Mouse (Mus musculus): ENCODE results near the gene Zfp579. TPM values are rescaled to one million over a fixed set of nuclear protein-coding genes. Genes with fewer than 3 reads are reported as not detected.

Zfp579 gene
- total RNA-seq (2021) (10 to 100 TPM; 12.3 to 14.0 TPM), polyA plus RNA-seq (2012; rRNA removed) (51.8 and 70.2 TPM in 2 replicates)
- long read RNA-seq, partial matches to known transcripts, result 0 of 8 reads
- long read RNA-seq, other reads (novel, unspliced or antisense), result 0 of 8 reads

- WGBS, result 4% methylated on average over 20 of the region's 26 CpGs
These were observed at the start of gene Zfp579 for GRCm38 (mm10) chr7:4996003-4996895. TSS of gene Zfp579 (minus strand) at chr7:4996158.

GRCm38 (mm10) chr7:5044981-5045380 lies 49.0 kb upstream of the Zfp579 start:
- Histone ChIP-seq H3K79me2 (replicated peaks; ENCODE audit: control insufficient read depth, insufficient read depth, low read length) (no peaks in the 10 kb centered on the region), H3K27me3 (ENCODE audit: control insufficient read depth, insufficient read depth, low read length) (no peaks in the 10 kb centered on the region), H3K4me1 (ENCODE audit: control insufficient read depth, insufficient read depth, low read length) (no peaks in the 10 kb centered on the region), H3K9ac (ENCODE audit: low read depth, low read length) (no peak overlapping the region), H3K4me3 (no peak overlapping the region), H3K27ac (no peak overlapping the region), H3K36me3 (ENCODE audit: control insufficient read depth, insufficient read depth, low read length) (no peaks in the 10 kb centered on the region)
- WGBS, result 60% methylated on average over 2 of the region's 2 CpGs
- DNase-seq, result no peak
- intact Hi-C loops (cut with DNase I), result no loop called here
- TF ChIP-seq EP300 (IDR thresholded peaks at IDR 0.05; ENCODE audit: insufficient read depth, low read depth, low read length), result no peak
- no peak for TF ChIP-seq POLR2A (IDR thresholded peaks at IDR 0.05; ENCODE audit: insufficient read depth, low read depth, low read length)
- TF ChIP-seq CTCF (IDR thresholded peaks at IDR 0.05), result no peak

More at GRCm38 (mm10) chr7:4996003-4996895, at the start of gene Zfp579:
- Histone ChIP-seq H3K79me2 (replicated peaks; ENCODE audit: control insufficient read depth, insufficient read depth, low read length) (no peaks in the 10 kb centered on the region), H3K36me3 (ENCODE audit: control insufficient read depth, insufficient read depth, low read length) (no peaks in the 10 kb centered on the region), H3K4me3 (peak within 1 kb of the TSS; percentile 78), H3K9ac (ENCODE audit: low read depth, low read length) (peak within 1 kb of the TSS; percentile 88), H3K27me3 (ENCODE audit: control insufficient read depth, insufficient read depth, low read length) (no peaks in the 10 kb centered on the region), H3K4me1 (ENCODE audit: control insufficient read depth, insufficient read depth, low read length) (peaks cover 5% of the 10 kb centered on the region), H3K27ac (peak within 1 kb of the TSS; percentile 75)
- TF ChIP-seq CTCF (IDR thresholded peaks at IDR 0.05) (no peak), POLR2A (IDR thresholded peaks at IDR 0.05; ENCODE audit: insufficient read depth, low read depth, low read length) (peak; percentile 34; the same call in 1 of the 2 replicates), EP300 (IDR thresholded peaks at IDR 0.05; ENCODE audit: insufficient read depth, low read depth, low read length) (0 out of 2 replicates have a peak, but pooled peaks have one; percentile 67)
- intact Hi-C loops (cut with DNase I), result loop anchor here (2.0 kb wide), 2 partner anchors 17 to 55 kb away; partner anchors contain the start of gene Zfp580
- peak; percentile 88 to 93 for DNase-seq

GRCm38 (mm10) chr7:5038940-5039339 lies 43.0 kb upstream of the Zfp579 start:
- DNase-seq, result no peak
- intact Hi-C loops (cut with DNase I), result loop anchor here (2.0 kb wide), 1 partner anchor 18 kb away; the partner anchor contains the start of genes Ccdc106 and Zfp865
- Histone ChIP-seq H3K9ac (ENCODE audit: low read depth, low read length) (no peak overlapping the region), H3K27me3 (ENCODE audit: control insufficient read depth, insufficient read depth, low read length) (no peaks in the 10 kb centered on the region), H3K27ac (peak overlapping the region; percentile 98), H3K4me1 (ENCODE audit: control insufficient read depth, insufficient read depth, low read length) (no peaks in the 10 kb centered on the region; the same call in 1 of the 2 replicates), H3K79me2 (replicated peaks; ENCODE audit: control insufficient read depth, insufficient read depth, low read length) (no peaks in the 10 kb centered on the region), H3K36me3 (ENCODE audit: control insufficient read depth, insufficient read depth, low read length) (no peaks in the 10 kb centered on the region; the same call in 1 of the 2 replicates), H3K4me3 (peak overlapping the region; percentile 98)
- WGBS, result 28% methylated on average over 5 of the region's 5 CpGs
- TF ChIP-seq CTCF (IDR thresholded peaks at IDR 0.05) (no peak), POLR2A (IDR thresholded peaks at IDR 0.05; ENCODE audit: insufficient read depth, low read depth, low read length) (no peak), EP300 (IDR thresholded peaks at IDR 0.05; ENCODE audit: insufficient read depth, low read depth, low read length) (no peak)

GRCm38 (mm10) chr7:5038109-5038732 lies 42.3 kb upstream of the Zfp579 start, which contains the start of gene Zfp784:
TSS of gene Zfp784 (minus strand) at chr7:5038446.
- Histone ChIP-seq H3K4me1 (ENCODE audit: control insufficient read depth, insufficient read depth, low read length) (no peaks in the 10 kb centered on the region; the same call in 1 of the 2 replicates), H3K36me3 (ENCODE audit: control insufficient read depth, insufficient read depth, low read length) (no peaks in the 10 kb centered on the region; the same call in 1 of the 2 replicates), H3K27me3 (ENCODE audit: control insufficient read depth, insufficient read depth, low read length) (no peaks in the 10 kb centered on the region), H3K79me2 (replicated peaks; ENCODE audit: control insufficient read depth, insufficient read depth, low read length) (no peaks in the 10 kb centered on the region), H3K4me3 (peak within 1 kb of the TSS; percentile 98), H3K9ac (ENCODE audit: low read depth, low read length) (peak within 1 kb of the TSS; percentile 91), H3K27ac (peak within 1 kb of the TSS; percentile 98)
- intact Hi-C loops (cut with DNase I), result loop anchor here (2.0 kb wide), 1 partner anchor 17 kb away; the partner anchor contains the start of genes Ccdc106 and Zfp865
- peak; percentile 96 to 97 for DNase-seq
- WGBS, result under 1% methylated on average over 48 of the region's 48 CpGs
- TF ChIP-seq POLR2A (IDR thresholded peaks at IDR 0.05; ENCODE audit: insufficient read depth, low read depth, low read length), result peak; percentile 81
- 0 out of 2 replicates have a peak, but pooled peaks have one; percentile 12 for TF ChIP-seq EP300 (IDR thresholded peaks at IDR 0.05; ENCODE audit: insufficient read depth, low read depth, low read length)
- TF ChIP-seq CTCF (IDR thresholded peaks at IDR 0.05), result peak; percentile 3; the same call in 1 of the 2 replicates

GRCm38 (mm10) chr7:5037467-5037866 lies 41.5 kb upstream of the Zfp579 start:
- intact Hi-C loops (cut with DNase I), result loop anchor here (2.0 kb wide), 1 partner anchor 13 kb away; the partner anchor contains the start of gene Zfp580
- TF ChIP-seq CTCF (IDR thresholded peaks at IDR 0.05) (no peak), EP300 (IDR thresholded peaks at IDR 0.05; ENCODE audit: insufficient read depth, low read depth, low read length) (no peak), POLR2A (IDR thresholded peaks at IDR 0.05; ENCODE audit: insufficient read depth, low read depth, low read length) (no peak)

More at GRCm38 (mm10) chr7:5037467-5037866, 41.5 kb upstream of the Zfp579 start:
- H3K27me3 ChIP-seq (ENCODE audit: control insufficient read depth, insufficient read depth, low read length), result no peaks in the 10 kb centered on the region
- no peak for DNase-seq
- peak overlapping the region; percentile 98 for H3K27ac ChIP-seq
- no peaks in the 10 kb centered on the region; the same call in 1 of the 2 replicates for H3K4me1 ChIP-seq (ENCODE audit: control insufficient read depth, insufficient read depth, low read length)
- no peaks in the 10 kb centered on the region for H3K79me2 ChIP-seq (replicated peaks; ENCODE audit: control insufficient read depth, insufficient read depth, low read length)
- no peaks in the 10 kb centered on the region; the same call in 1 of the 2 replicates for H3K36me3 ChIP-seq (ENCODE audit: control insufficient read depth, insufficient read depth, low read length)
- H3K9ac ChIP-seq (ENCODE audit: low read depth, low read length), result no peak overlapping the region
- WGBS, result 69% methylated on average over 8 of the region's 8 CpGs
- H3K4me3 ChIP-seq, result peak overlapping the region; percentile 98
